Mouse (Mus musculus) heart, postnatal 36 days (tissue): ENCODE results near the gene Nudt19. TPM values are rescaled to one million over a fixed set of nuclear protein-coding genes. Genes with fewer than 3 reads are reported as not detected.

Experiments
- DNase-seq, 2 experiments: peaks; one replicate each; pipeline ENCODE4 v3.0.0; 2021 to 2022
- intact Hi-C: fragments of 180-260 bp; cut with DNase I; formaldehyde crosslinking; loops from one replicate; pipeline ENCODE4 v1.15.1; 2025
- total RNA-seq, 2 experiments: library from RNA; stranded (reverse); gene quantifications; 2 replicates each; pipeline ENCODE4 v1.2.3; 2021

The Nudt19 gene
- total RNA-seq, 2 experiments from 2014 or later = 66.8 to 82.3 TPM

- intact Hi-C loops = no loop called here
- DNase-seq = no peak
Measured at GRCm38 (mm10) chr7:35526795-35527194, 29.3 kb downstream of the Nudt19 start.

- DNase-seq = no peak
- intact Hi-C loops = loop anchor here (2.0 kb wide), 1 partner anchor 1083 kb away; no protein-coding TSS in a partner anchor
Measured at GRCm38 (mm10) chr7:35501995-35502394, 54.1 kb downstream of the Nudt19 start.

DNA sequence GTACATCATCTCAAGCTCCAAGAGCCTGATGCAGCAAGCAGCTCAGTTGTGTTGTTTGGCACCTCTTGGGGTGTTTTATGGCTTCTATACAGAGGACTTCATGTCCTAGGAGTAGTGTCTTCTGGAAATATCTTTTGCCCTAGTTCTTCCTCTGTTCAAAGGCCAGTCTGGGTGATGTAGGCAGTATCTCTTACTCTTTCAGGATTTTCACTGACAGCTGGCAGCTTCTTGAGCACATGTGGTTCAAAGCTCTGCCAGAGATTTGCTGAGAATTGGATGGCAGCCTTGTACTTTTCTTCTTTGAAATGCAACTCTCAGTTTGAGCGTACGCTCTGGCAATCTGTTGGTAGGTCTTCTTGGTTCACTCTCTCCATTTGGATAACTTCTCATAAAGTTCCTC, 58.6 kb downstream of the Nudt19 start:
- no peak for DNase-seq
- intact Hi-C loops = no loop called here

Other genes with a start within 250 kb of the Nudt19 start
- gene Gpatch1, start 237.9 kb downstream of the Nudt19 start, total RNA-seq = 10 to 100 TPM; 10.9 to 15.4 TPM
- 1 to 10 TPM; 4.5 to 6.1 TPM for gene Rhpn2, start 222.1 kb downstream of the Nudt19 start, total RNA-seq
- gene Faap24, start 159.5 kb downstream of the Nudt19 start, total RNA-seq = 1 to 10 TPM; 1.7 to 1.9 TPM
- gene Cep89, start 159.3 kb downstream of the Nudt19 start, total RNA-seq = 10 to 100 TPM; 13.0 to 14.1 TPM
- gene Slc7a9, start 107.5 kb downstream of the Nudt19 start, total RNA-seq = not detected
- not detected for gene Tdrd12, start 18.6 kb downstream of the Nudt19 start, total RNA-seq
- gene Rgs9bp, start 29.3 kb upstream of the Nudt19 start, total RNA-seq = under 1 TPM; 0.03 to 0.06 TPM
- gene Ankrd27, start 29.9 kb upstream of the Nudt19 start, total RNA-seq = 10 to 100 TPM; 11.2 to 13.0 TPM
- gene Pdcd5, start 91.2 kb upstream of the Nudt19 start, total RNA-seq = 100 to 1,000 TPM; 112 to 114 TPM
- gene Dpy19l3, start 198.2 kb upstream of the Nudt19 start, total RNA-seq = 1 to 10 TPM; 3.5 to 3.7 TPM
- 10 to 100 TPM; 13.7 to 13.8 TPM for gene Zfp507, start 246.7 kb upstream of the Nudt19 start, total RNA-seq